Mouse (Mus musculus) myocyte (in vitro differentiated cells): Measurements from ENCODE around the gene Rgl1.

Source experiments
- CEBPB ChIP-seq: IDR thresholded peaks from 2 replicates; pipeline ENCODE4 v1.6.1; 2011; ENCODE audit warnings: mild to moderate bottlenecking, moderate library complexity; ENCODE audit not compliant: poor library complexity, insufficient read depth, severe bottlenecking
- E2F4 ChIP-seq: IDR thresholded peaks from one replicate; pipeline ENCODE4 v1.6.1; 2011; ENCODE audit warnings: mild to moderate bottlenecking, control low read depth, moderate library complexity; ENCODE audit not compliant: insufficient read depth
- MAX ChIP-seq: IDR thresholded peaks from one replicate; pipeline ENCODE4 v1.6.1; 2011; ENCODE audit warnings: low read depth, mild to moderate bottlenecking, control low read depth
- MYOD1 ChIP-seq, 3 experiments: IDR thresholded peaks; one replicate each; pipeline ENCODE4 v1.6.1; 2011; ENCODE audit warnings: control low read depth in 2 of 3, low read depth in 2 of 3, mild to moderate bottlenecking in 2 of 3, moderate library complexity in 1 of 3; ENCODE audit not compliant: insufficient read length in 2 of 3, control insufficient read depth in 1 of 3
- POLR2A ChIP-seq: IDR thresholded peaks from one replicate; pipeline ENCODE4 v1.6.1; 2011; ENCODE audit warnings: low read depth, mild to moderate bottlenecking, control low read depth, moderate library complexity; ENCODE audit not compliant: insufficient read length
- POLR2AphosphoS2 ChIP-seq: IDR thresholded peaks from one replicate; pipeline ENCODE4 v1.6.1; 2011; ENCODE audit warnings: low read depth, control low read depth; ENCODE audit not compliant: insufficient read length
- REST ChIP-seq: IDR thresholded peaks from one replicate; pipeline ENCODE4 v1.6.1; 2011; ENCODE audit warnings: mild to moderate bottlenecking, control low read depth, moderate library complexity; ENCODE audit not compliant: insufficient read depth, insufficient read length
- SRF ChIP-seq: IDR thresholded peaks from one replicate; pipeline ENCODE4 v1.6.1; 2011; ENCODE audit warnings: low read depth; ENCODE audit not compliant: control insufficient read depth, insufficient read length
- TCF12 ChIP-seq: IDR thresholded peaks from one replicate; pipeline ENCODE4 v1.6.1; 2011; ENCODE audit warnings: mild to moderate bottlenecking, control low read depth; ENCODE audit not compliant: poor library complexity, insufficient read depth, severe bottlenecking
- USF1 ChIP-seq: IDR thresholded peaks from one replicate; pipeline ENCODE4 v1.6.1; 2011; ENCODE audit warnings: low read depth, mild to moderate bottlenecking, control low read depth, moderate library complexity

DNA sequence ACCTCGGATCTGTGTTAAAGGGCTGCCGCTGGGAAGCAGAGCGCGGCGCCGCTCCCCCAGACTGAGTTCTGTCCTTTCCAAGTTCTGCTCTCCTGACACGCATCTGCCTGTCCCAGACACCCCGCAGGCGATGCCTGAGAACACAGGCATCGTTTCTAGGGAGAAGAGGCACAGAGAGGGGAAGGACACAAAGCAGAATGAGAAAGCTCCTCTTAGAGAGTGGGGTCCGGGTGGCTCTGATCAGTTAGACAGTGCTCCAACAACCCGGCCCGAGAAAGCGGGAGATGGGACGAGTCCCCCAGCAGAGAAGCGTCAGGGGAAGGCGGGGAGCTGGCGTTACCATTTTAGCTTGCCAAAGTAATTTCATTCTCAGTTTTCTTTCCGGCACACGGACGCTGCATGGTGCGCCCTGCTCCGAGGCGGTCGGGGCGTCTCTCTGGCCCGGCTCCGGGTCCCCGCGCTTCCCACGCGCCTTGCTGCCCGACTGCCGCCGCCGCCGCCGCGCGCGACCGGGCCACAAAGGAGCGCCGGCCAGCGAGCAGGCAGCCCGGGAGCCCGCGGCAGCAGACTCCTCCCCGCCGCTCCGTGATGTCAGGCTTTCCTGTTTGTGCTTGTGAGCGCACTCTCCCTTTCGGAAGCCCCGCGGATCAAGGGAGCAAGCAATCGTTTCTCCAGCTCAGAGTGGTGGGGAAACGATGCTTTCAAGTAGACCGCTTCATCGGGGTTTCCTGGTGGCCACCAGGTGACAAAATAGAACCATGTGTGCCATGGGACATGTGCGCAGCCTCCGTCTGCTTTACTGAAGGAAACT is 141.3 kb downstream of the Rgl1 start:
- TF ChIP-seq POLR2A (peak; percentile 54), SRF (no peak), USF1 (no peak), CEBPB (no peak), REST (no peak), MAX (no peak), E2F4 (no peak), POLR2AphosphoS2 (no peak), TCF12 (no peak), MYOD1 (IDR thresholded peaks at IDR 0.05; ENCODE audit: control insufficient read depth in 1 of 3, insufficient read length in 2 of 3, low read depth in 2 of 3) (no peak)
